Mouse (Mus musculus): ENCODE data around the gene Tex14. TPM values are rescaled to one million over a fixed set of nuclear protein-coding genes. Genes with fewer than 3 reads are reported as not detected.

The Tex14 gene
- polyA plus RNA-seq, 1 experiment: not detected

DNA sequence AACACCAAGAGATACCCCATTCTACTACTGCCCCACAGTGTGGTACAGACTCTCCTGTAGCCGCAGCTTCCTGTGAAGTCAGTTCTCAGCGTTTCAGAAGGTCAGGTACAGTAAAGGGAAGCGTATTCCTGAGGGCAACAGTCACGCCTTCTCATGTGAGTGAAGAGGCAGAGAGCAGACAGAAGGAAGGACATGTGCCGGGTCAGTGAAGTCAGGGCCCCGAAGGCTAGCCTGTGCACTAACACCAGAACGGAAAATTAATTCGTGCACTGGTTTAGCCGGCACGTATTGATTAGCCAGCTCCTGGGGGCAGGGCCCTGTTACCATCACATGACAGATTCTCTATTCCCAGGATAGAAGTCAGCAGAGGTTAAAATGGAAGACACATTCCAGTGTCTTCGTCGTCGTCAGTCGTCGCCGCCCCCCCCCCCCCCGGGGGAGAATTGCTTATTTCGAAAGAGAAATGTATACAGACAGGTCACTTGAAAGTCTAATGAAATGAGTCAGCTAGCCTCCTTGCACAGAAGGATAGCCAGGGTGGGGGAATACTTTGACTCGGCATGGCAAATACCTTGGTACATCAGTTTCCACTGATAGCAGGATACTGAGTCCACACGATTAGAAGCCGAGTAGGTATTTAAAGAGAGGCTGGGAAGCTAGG lies 169.8 kb downstream of the Tex14 start:
- Histone ChIP-seq H3ac (ENCODE audit: control insufficient read depth, insufficient read length, low read depth) (no peak overlapping the region), H3K79me3 (ENCODE audit: low read depth) (no peaks in the 10 kb centered on the region), H3K27me3 (ENCODE audit: control insufficient read depth, insufficient read depth, insufficient read length) (peaks cover 64% of the 10 kb centered on the region), H3K79me2 (ENCODE audit: control insufficient read depth, insufficient read depth) (no peaks in the 10 kb centered on the region), H3K4me3 (ENCODE audit: insufficient read depth, poor library complexity, severe bottlenecking) (no peak overlapping the region), H3K36me3 (ENCODE audit: control insufficient read depth, insufficient read depth) (no peaks in the 10 kb centered on the region)
- TF ChIP-seq USF1 (IDR thresholded peaks at IDR 0.05; ENCODE audit: low read depth) (no peak), MYOD1 (IDR thresholded peaks at IDR 0.05; ENCODE audit: control insufficient read depth, insufficient read length, low read depth) (no peak), MYOG (IDR thresholded peaks at IDR 0.05; ENCODE audit: control insufficient read depth, extremely low read depth, insufficient read length) (no peak), CTCF (IDR thresholded peaks at IDR 0.05; ENCODE audit: control insufficient read depth, insufficient read depth, insufficient read length) (no peak), CEBPB (IDR thresholded peaks at IDR 0.05; ENCODE audit: low read depth) (no peak), MAX (IDR thresholded peaks at IDR 0.05) (no peak), FOSL1 (IDR thresholded peaks at IDR 0.05; ENCODE audit: insufficient read depth, low read length, poor library complexity, severe bottlenecking) (no peak)

- no peak overlapping the region for H3K4me3 ChIP-seq (ENCODE audit: insufficient read depth, poor library complexity, severe bottlenecking)
- H3ac ChIP-seq (ENCODE audit: control insufficient read depth, insufficient read length, low read depth): no peak overlapping the region
- TF ChIP-seq CEBPB (IDR thresholded peaks at IDR 0.05; ENCODE audit: low read depth): no peak
- no peak for TF ChIP-seq MAX (IDR thresholded peaks at IDR 0.05)
- no peak for TF ChIP-seq MYOD1 (IDR thresholded peaks at IDR 0.05; ENCODE audit: control insufficient read depth, insufficient read length, low read depth)
- no peak for TF ChIP-seq USF1 (IDR thresholded peaks at IDR 0.05; ENCODE audit: low read depth)
- no peak for TF ChIP-seq MYOG (IDR thresholded peaks at IDR 0.05; ENCODE audit: control insufficient read depth, extremely low read depth, insufficient read length)
- no peak for TF ChIP-seq CTCF (IDR thresholded peaks at IDR 0.05; ENCODE audit: control insufficient read depth, insufficient read depth, insufficient read length)
- TF ChIP-seq FOSL1 (IDR thresholded peaks at IDR 0.05; ENCODE audit: insufficient read depth, low read length, poor library complexity, severe bottlenecking): no peak
- H3K27me3 ChIP-seq (ENCODE audit: control insufficient read depth, insufficient read depth, insufficient read length): peaks cover 43% of the 10 kb centered on the region
- no peaks in the 10 kb centered on the region for H3K79me3 ChIP-seq (ENCODE audit: low read depth)
- H3K36me3 ChIP-seq (ENCODE audit: control insufficient read depth, insufficient read depth): no peaks in the 10 kb centered on the region
- no peaks in the 10 kb centered on the region for H3K79me2 ChIP-seq (ENCODE audit: control insufficient read depth, insufficient read depth)
These were observed 172.9 kb downstream of the Tex14 start for GRCm38 (mm10) chr11:87577601-87578248.

DNA sequence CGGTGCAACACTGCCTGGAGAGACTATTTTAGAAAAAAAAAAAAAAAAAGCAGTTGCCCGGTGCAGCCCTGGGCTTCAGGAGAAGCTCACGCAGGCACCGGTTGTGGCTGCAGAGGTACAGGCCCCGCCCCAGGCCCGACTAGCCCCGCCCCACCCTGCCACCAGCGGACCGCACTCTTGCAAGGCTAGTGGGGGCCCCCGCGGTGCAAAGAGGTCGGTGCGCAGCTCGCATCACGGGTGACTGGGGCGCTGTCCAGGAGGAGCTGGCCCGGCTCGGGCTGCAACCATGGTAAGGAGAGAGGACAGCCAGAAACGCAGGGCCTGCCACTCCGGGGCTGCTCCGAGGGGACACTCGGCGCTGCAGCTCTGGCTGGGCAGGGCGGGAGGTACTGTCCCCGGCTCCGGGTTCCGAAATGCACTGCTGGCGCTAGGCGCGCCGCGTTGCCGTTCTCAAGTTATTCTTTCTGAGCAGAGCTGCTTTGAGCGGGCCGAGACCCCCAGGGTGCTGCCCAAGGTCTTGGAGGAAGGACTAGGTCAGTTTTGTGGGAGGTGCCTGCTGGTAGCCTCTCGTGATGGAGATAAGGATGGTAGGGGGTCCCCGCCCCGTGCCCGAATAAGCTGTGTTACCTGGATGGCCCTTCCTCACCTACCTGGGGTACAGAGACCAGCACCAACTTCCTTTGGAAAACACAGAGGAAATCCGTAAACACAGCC lies 173.5 kb downstream of the Tex14 start:
- TF ChIP-seq CEBPB (IDR thresholded peaks at IDR 0.05; ENCODE audit: low read depth) (no peak), MYOD1 (IDR thresholded peaks at IDR 0.05; ENCODE audit: control insufficient read depth, insufficient read length, low read depth) (no peak), FOSL1 (IDR thresholded peaks at IDR 0.05; ENCODE audit: insufficient read depth, low read length, poor library complexity, severe bottlenecking) (no peak)
- Histone ChIP-seq H3K79me2 (ENCODE audit: control insufficient read depth, insufficient read depth) (no peaks in the 10 kb centered on the region), H3ac (ENCODE audit: control insufficient read depth, insufficient read length, low read depth) (no peak overlapping the region), H3K27me3 (ENCODE audit: control insufficient read depth, insufficient read depth, insufficient read length) (peaks cover 37% of the 10 kb centered on the region), H3K36me3 (ENCODE audit: control insufficient read depth, insufficient read depth) (no peaks in the 10 kb centered on the region), H3K4me3 (ENCODE audit: insufficient read depth, poor library complexity, severe bottlenecking) (no peak overlapping the region), H3K79me3 (ENCODE audit: low read depth) (no peaks in the 10 kb centered on the region)

- Histone ChIP-seq H3K27me3 (ENCODE audit: control insufficient read depth, insufficient read depth, insufficient read length) (peaks cover 31% of the 10 kb centered on the region), H3K4me3 (ENCODE audit: insufficient read depth, poor library complexity, severe bottlenecking) (no peak overlapping the region), H3K79me2 (ENCODE audit: control insufficient read depth, insufficient read depth) (no peaks in the 10 kb centered on the region), H3ac (ENCODE audit: control insufficient read depth, insufficient read length, low read depth) (no peak overlapping the region), H3K79me3 (ENCODE audit: low read depth) (no peaks in the 10 kb centered on the region), H3K36me3 (ENCODE audit: control insufficient read depth, insufficient read depth) (no peaks in the 10 kb centered on the region)
- TF ChIP-seq MYOG (IDR thresholded peaks at IDR 0.05; ENCODE audit: control insufficient read depth, extremely low read depth, insufficient read length) (no peak), FOSL1 (IDR thresholded peaks at IDR 0.05; ENCODE audit: insufficient read depth, low read length, poor library complexity, severe bottlenecking) (no peak), USF1 (IDR thresholded peaks at IDR 0.05; ENCODE audit: low read depth) (no peak), CTCF (IDR thresholded peaks at IDR 0.05; ENCODE audit: control insufficient read depth, insufficient read depth, insufficient read length) (no peak), CEBPB (IDR thresholded peaks at IDR 0.05; ENCODE audit: low read depth) (no peak), MAX (IDR thresholded peaks at IDR 0.05) (no peak), MYOD1 (IDR thresholded peaks at IDR 0.05; ENCODE audit: control insufficient read depth, insufficient read length, low read depth) (no peak)
These were observed 174.2 kb downstream of the Tex14 start for GRCm38 (mm10) chr11:87578963-87579601.

DNA sequence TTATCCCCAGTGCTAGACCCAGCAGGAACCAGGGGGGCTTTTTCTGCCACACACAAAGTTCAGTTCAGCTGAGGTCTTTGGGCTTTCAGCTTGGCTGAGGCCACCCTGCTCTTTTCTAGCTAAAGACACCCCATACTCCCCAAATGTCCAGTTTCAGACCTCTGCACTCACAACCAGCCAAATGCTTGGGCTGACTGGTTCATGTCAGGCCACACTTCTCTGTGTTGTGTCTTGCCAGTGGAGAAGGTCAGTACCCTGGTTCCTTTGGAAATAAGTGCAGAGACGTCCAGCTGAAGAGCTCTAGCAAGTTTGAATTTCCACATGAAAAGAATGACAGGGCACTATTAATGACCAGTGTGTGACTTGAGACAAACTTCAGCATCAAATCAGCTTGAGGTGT lies 174.8 kb downstream of the Tex14 start:
- Histone ChIP-seq H3K27me3 (ENCODE audit: control insufficient read depth, insufficient read depth, insufficient read length) (peaks cover 27% of the 10 kb centered on the region), H3ac (ENCODE audit: control insufficient read depth, insufficient read length, low read depth) (no peak overlapping the region), H3K4me3 (ENCODE audit: insufficient read depth, poor library complexity, severe bottlenecking) (no peak overlapping the region), H3K79me2 (ENCODE audit: control insufficient read depth, insufficient read depth) (no peaks in the 10 kb centered on the region), H3K36me3 (ENCODE audit: control insufficient read depth, insufficient read depth) (no peaks in the 10 kb centered on the region), H3K79me3 (ENCODE audit: low read depth) (no peaks in the 10 kb centered on the region)
- TF ChIP-seq USF1 (IDR thresholded peaks at IDR 0.05; ENCODE audit: low read depth): no peak
- TF ChIP-seq FOSL1 (IDR thresholded peaks at IDR 0.05; ENCODE audit: insufficient read depth, low read length, poor library complexity, severe bottlenecking): no peak
- TF ChIP-seq MAX (IDR thresholded peaks at IDR 0.05): no peak
- TF ChIP-seq MYOG (IDR thresholded peaks at IDR 0.05; ENCODE audit: control insufficient read depth, extremely low read depth, insufficient read length): no peak
- TF ChIP-seq MYOD1 (IDR thresholded peaks at IDR 0.05; ENCODE audit: control insufficient read depth, insufficient read length, low read depth): no peak
- TF ChIP-seq CTCF (IDR thresholded peaks at IDR 0.05; ENCODE audit: control insufficient read depth, insufficient read depth, insufficient read length): no peak
- no peak for TF ChIP-seq CEBPB (IDR thresholded peaks at IDR 0.05; ENCODE audit: low read depth)

Data from C2C12 (cell line).